Mouse (Mus musculus): ENCODE results near the gene Pole4. TPM values are rescaled to one million over a fixed set of nuclear protein-coding genes. Genes with fewer than 3 reads are reported as not detected.
"Not testable (repeated sequence)": the region's sequence is repeated elsewhere in the genome, so short reads cannot be mapped to it uniquely, and the experiment has no call there.

The Pole4 gene
- polyA plus RNA-seq, 1 experiment from 2014 or later, result 126 TPM

- ATAC-seq (ENCODE audit: insufficient number of reproducible peaks, insufficient read depth, low FRiP score, low read depth), result no peak
- WGBS, result 93% methylated on average over 1 of the region's 1 CpGs
Measured at GRCm38 (mm10) chr6:82647001-82647400, 58.2 kb downstream of the Pole4 start.

GRCm38 (mm10) chr6:82640046-82640445 is 65.1 kb downstream of the Pole4 start:
- Histone ChIP-seq H3K36me3 (ENCODE audit: control insufficient read depth, insufficient read depth, low read length) (no peaks in the 10 kb centered on the region; the same call in 1 of the 2 replicates), H3K4me3 (ENCODE audit: low read depth, low read length) (no peak overlapping the region), H3K4me2 (replicated peaks; ENCODE audit: low read depth, low read length) (no peak overlapping the region), H3K27ac (ENCODE audit: low read length) (no peak overlapping the region), H3K9me3 (ENCODE audit: control insufficient read depth, low read depth, low read length) (no peaks in the 10 kb centered on the region), H3K4me1 (ENCODE audit: control insufficient read depth, insufficient read depth, low read length) (no peaks in the 10 kb centered on the region), H3K27me3 (ENCODE audit: control insufficient read depth, insufficient read depth, low read length) (no peaks in the 10 kb centered on the region), H3K9ac (replicated peaks; ENCODE audit: low read depth, low read length) (no peak overlapping the region)
- 85% methylated on average over 4 of the region's 4 CpGs for WGBS
- ATAC-seq (ENCODE audit: insufficient number of reproducible peaks, insufficient read depth, low FRiP score, low read depth), result no peak

More at GRCm38 (mm10) chr6:82647001-82647400, 58.2 kb downstream of the Pole4 start:
- Histone ChIP-seq H3K27ac (ENCODE audit: low read length) (no peak overlapping the region), H3K4me1 (ENCODE audit: control insufficient read depth, insufficient read depth, low read length) (no peaks in the 10 kb centered on the region), H3K9ac (replicated peaks; ENCODE audit: low read depth, low read length) (no peak overlapping the region), H3K36me3 (ENCODE audit: control insufficient read depth, insufficient read depth, low read length) (peaks cover 6% of the 10 kb centered on the region; the same call in 1 of the 2 replicates), H3K4me3 (ENCODE audit: low read depth, low read length) (no peak overlapping the region), H3K27me3 (ENCODE audit: control insufficient read depth, insufficient read depth, low read length) (no peaks in the 10 kb centered on the region), H3K9me3 (ENCODE audit: control insufficient read depth, low read depth, low read length) (no peaks in the 10 kb centered on the region), H3K4me2 (replicated peaks; ENCODE audit: low read depth, low read length) (no peak overlapping the region)

- not testable (repeated sequence) for H3K4me2 ChIP-seq (replicated peaks; ENCODE audit: low read depth, low read length); H3K9me3 ChIP-seq (ENCODE audit: control insufficient read depth, low read depth, low read length); H3K4me3 ChIP-seq (ENCODE audit: low read depth, low read length); H3K36me3 ChIP-seq (ENCODE audit: control insufficient read depth, insufficient read depth, low read length); H3K27me3 ChIP-seq (ENCODE audit: control insufficient read depth, insufficient read depth, low read length); H3K4me1 ChIP-seq (ENCODE audit: control insufficient read depth, insufficient read depth, low read length); H3K27ac ChIP-seq (ENCODE audit: low read length); ATAC-seq (ENCODE audit: insufficient number of reproducible peaks, insufficient read depth, low FRiP score, low read depth); H3K9ac ChIP-seq (replicated peaks; ENCODE audit: low read depth, low read length)
- 95% methylated on average over 7 of the region's 8 CpGs for WGBS
Measured at GRCm38 (mm10) chr6:82625331-82625730, 79.8 kb downstream of the Pole4 start.

GRCm38 (mm10) chr6:82613201-82613600 is 92.0 kb downstream of the Pole4 start:
- no peak for ATAC-seq (ENCODE audit: insufficient number of reproducible peaks, insufficient read depth, low FRiP score, low read depth)
- Histone ChIP-seq H3K27me3 (ENCODE audit: control insufficient read depth, insufficient read depth, low read length) (no peaks in the 10 kb centered on the region), H3K4me1 (ENCODE audit: control insufficient read depth, insufficient read depth, low read length) (no peaks in the 10 kb centered on the region), H3K27ac (ENCODE audit: low read length) (no peak overlapping the region), H3K4me2 (replicated peaks; ENCODE audit: low read depth, low read length) (no peak overlapping the region), H3K4me3 (ENCODE audit: low read depth, low read length) (no peak overlapping the region), H3K9ac (replicated peaks; ENCODE audit: low read depth, low read length) (no peak overlapping the region), H3K36me3 (ENCODE audit: control insufficient read depth, insufficient read depth, low read length) (no peaks in the 10 kb centered on the region), H3K9me3 (ENCODE audit: control insufficient read depth, low read depth, low read length) (no peaks in the 10 kb centered on the region)
- 71% methylated on average over 4 of the region's 4 CpGs for WGBS

- Histone ChIP-seq H3K36me3 (ENCODE audit: control insufficient read depth, insufficient read depth, low read length) (no peaks in the 10 kb centered on the region), H3K9me3 (ENCODE audit: control insufficient read depth, low read depth, low read length) (no peaks in the 10 kb centered on the region), H3K27me3 (ENCODE audit: control insufficient read depth, insufficient read depth, low read length) (no peaks in the 10 kb centered on the region), H3K4me1 (ENCODE audit: control insufficient read depth, insufficient read depth, low read length) (no peaks in the 10 kb centered on the region), H3K4me2 (replicated peaks; ENCODE audit: low read depth, low read length) (no peak overlapping the region), H3K27ac (ENCODE audit: low read length) (no peak overlapping the region), H3K4me3 (ENCODE audit: low read depth, low read length) (no peak overlapping the region), H3K9ac (replicated peaks; ENCODE audit: low read depth, low read length) (no peak overlapping the region)
- WGBS, result 78% methylated on average over 9 of the region's 9 CpGs
- ATAC-seq (ENCODE audit: insufficient number of reproducible peaks, insufficient read depth, low FRiP score, low read depth), result 0 out of 2 replicates have a peak, but pooled peaks have one; percentile 23
Measured at GRCm38 (mm10) chr6:82611049-82611448, 94.1 kb downstream of the Pole4 start.

- Histone ChIP-seq H3K27ac (ENCODE audit: low read length) (no peak overlapping the region), H3K27me3 (ENCODE audit: control insufficient read depth, insufficient read depth, low read length) (no peaks in the 10 kb centered on the region), H3K4me2 (replicated peaks; ENCODE audit: low read depth, low read length) (no peak overlapping the region), H3K9ac (replicated peaks; ENCODE audit: low read depth, low read length) (no peak overlapping the region), H3K4me1 (ENCODE audit: control insufficient read depth, insufficient read depth, low read length) (no peaks in the 10 kb centered on the region), H3K4me3 (ENCODE audit: low read depth, low read length) (no peak overlapping the region), H3K36me3 (ENCODE audit: control insufficient read depth, insufficient read depth, low read length) (no peaks in the 10 kb centered on the region), H3K9me3 (ENCODE audit: control insufficient read depth, low read depth, low read length) (no peaks in the 10 kb centered on the region)
- 77% methylated on average over 7 of the region's 7 CpGs for WGBS
- ATAC-seq (ENCODE audit: insufficient number of reproducible peaks, insufficient read depth, low FRiP score, low read depth), result no peak
Measured at GRCm38 (mm10) chr6:82609339-82609926, 95.7 kb downstream of the Pole4 start.

GRCm38 (mm10) chr6:82608756-82609155 is 96.4 kb downstream of the Pole4 start:
- WGBS, result 96% methylated on average over 4 of the region's 4 CpGs
- Histone ChIP-seq H3K27me3 (ENCODE audit: control insufficient read depth, insufficient read depth, low read length) (no peaks in the 10 kb centered on the region), H3K4me2 (replicated peaks; ENCODE audit: low read depth, low read length) (no peak overlapping the region), H3K27ac (ENCODE audit: low read length) (no peak overlapping the region), H3K9ac (replicated peaks; ENCODE audit: low read depth, low read length) (no peak overlapping the region), H3K4me1 (ENCODE audit: control insufficient read depth, insufficient read depth, low read length) (no peaks in the 10 kb centered on the region), H3K9me3 (ENCODE audit: control insufficient read depth, low read depth, low read length) (no peaks in the 10 kb centered on the region), H3K4me3 (ENCODE audit: low read depth, low read length) (no peak overlapping the region), H3K36me3 (ENCODE audit: control insufficient read depth, insufficient read depth, low read length) (no peaks in the 10 kb centered on the region)
- no peak for ATAC-seq (ENCODE audit: insufficient number of reproducible peaks, insufficient read depth, low FRiP score, low read depth)

- H3K4me2 ChIP-seq (replicated peaks; ENCODE audit: low read depth, low read length), result no peak overlapping the region
- no peak for ATAC-seq (ENCODE audit: insufficient number of reproducible peaks, insufficient read depth, low FRiP score, low read depth)
- no peaks in the 10 kb centered on the region for H3K4me1 ChIP-seq (ENCODE audit: control insufficient read depth, insufficient read depth, low read length)
- no peak overlapping the region for H3K9ac ChIP-seq (replicated peaks; ENCODE audit: low read depth, low read length)
- no peak overlapping the region for H3K4me3 ChIP-seq (ENCODE audit: low read depth, low read length)
- no peak overlapping the region for H3K27ac ChIP-seq (ENCODE audit: low read length)
- H3K36me3 ChIP-seq (ENCODE audit: control insufficient read depth, insufficient read depth, low read length), result no peaks in the 10 kb centered on the region
- 58% methylated on average over 8 of the region's 8 CpGs for WGBS
- no peaks in the 10 kb centered on the region for H3K27me3 ChIP-seq (ENCODE audit: control insufficient read depth, insufficient read depth, low read length)
- no peaks in the 10 kb centered on the region for H3K9me3 ChIP-seq (ENCODE audit: control insufficient read depth, low read depth, low read length)
Measured at GRCm38 (mm10) chr6:82604791-82605190, 100.4 kb downstream of the Pole4 start.

GRCm38 (mm10) chr6:82603665-82604064 is 101.5 kb downstream of the Pole4 start:
- no peak overlapping the region for H3K9ac ChIP-seq (replicated peaks; ENCODE audit: low read depth, low read length)
- no peaks in the 10 kb centered on the region for H3K9me3 ChIP-seq (ENCODE audit: control insufficient read depth, low read depth, low read length)
- ATAC-seq (ENCODE audit: insufficient number of reproducible peaks, insufficient read depth, low FRiP score, low read depth), result no peak
- H3K4me3 ChIP-seq (ENCODE audit: low read depth, low read length), result no peak overlapping the region
- no peaks in the 10 kb centered on the region for H3K4me1 ChIP-seq (ENCODE audit: control insufficient read depth, insufficient read depth, low read length)
- no peak overlapping the region for H3K4me2 ChIP-seq (replicated peaks; ENCODE audit: low read depth, low read length)
- no peaks in the 10 kb centered on the region for H3K36me3 ChIP-seq (ENCODE audit: control insufficient read depth, insufficient read depth, low read length)
- no peak overlapping the region for H3K27ac ChIP-seq (ENCODE audit: low read length)
- no peaks in the 10 kb centered on the region for H3K27me3 ChIP-seq (ENCODE audit: control insufficient read depth, insufficient read depth, low read length)
- 43% methylated on average over 2 of the region's 2 CpGs for WGBS
